ENCODE assay signal across 18 mouse cellular contexts in genomic region chr8:88816461-88816860, GRCm38 (mm10).
DNase-seq lines count a peak whose midpoint lies in the region.
"Had no signal": no experiment of that assay in that cellular context is flagged by ENCODE, and none has a peak within 500 bp of the region (broad histone marks: within the 10 kb centered on the region; RNA-seq: fewer than 3 reads in every experiment).

No protein-coding gene starts in this region.

- intact Hi-C loops in heart, postnatal 36 days (cut with DNase I), result no loop called here

- no peaks in the 10 kb centered on the region for H3K4me1 ChIP-seq in heart, embryonic 10.5 days

- H3K4me3 ChIP-seq in heart, embryonic 10.5 days, result no peak overlapping the region

- peak; percentile 0 for DNase-seq in gastrocnemius, postnatal 10 days
- DNase-seq in gastrocnemius, postnatal 4 days (ENCODE audit: low spot score in 2 of 2), result no peak
- DNase-seq in heart, adult 11 months, result peak; percentile 53
- DNase-seq in heart, adult 18-20 months, result no peak
- DNase-seq in heart, embryonic 10.5 days (ENCODE audit: low spot score), result peak; percentile 56
- no peak for DNase-seq in heart, postnatal 36 days
- DNase-seq in testis, postnatal 10 days (ENCODE audit: low spot score), result peak; percentile 24
- no peak for DNase-seq in testis, postnatal 14 days (ENCODE audit: low spot score)
- DNase-seq: adrenal gland, adult 2 months; adrenal gland, adult 8-10 months; adrenal gland, postnatal 10 days; adrenal gland, postnatal 14 days; adrenal gland, postnatal 25 days; adrenal gland, postnatal 36 days; B cell, adult 2 months; cerebellum, adult 11 months; cerebellum, adult 11-12 months had no signal

- WGBS in heart, embryonic 10.5 days, result 76% methylated on average over 5 of the region's 5 CpGs

- no peaks in the 10 kb centered on the region for H3K36me3 ChIP-seq in heart, embryonic 10.5 days
- H3K36me3 ChIP-seq: G1E had no signal

- no peak overlapping the region for H3K27ac ChIP-seq in heart, embryonic 10.5 days

- H3K27me3 ChIP-seq in heart, embryonic 10.5 days (ENCODE audit: insufficient read depth, poor library complexity, severe bottlenecking), result peaks cover 41% of the 10 kb centered on the region

- no peaks in the 10 kb centered on the region for H3K9me3 ChIP-seq in heart, embryonic 10.5 days

Comparison
In these comparisons a context has a peak if more than half of its experiments do, and no peak if none do; other contexts are left out.
1. DNase-seq: peak in gastrocnemius, postnatal 10 days (single experiment), heart, adult 11 months (single experiment), heart, embryonic 10.5 days (single experiment) and testis, postnatal 10 days (single experiment); none in gastrocnemius, postnatal 4 days (0 of 2), heart, adult 18-20 months (0 of 2), heart, postnatal 36 days (0 of 2) and testis, postnatal 14 days (single experiment).